In the genomic region with DNA sequence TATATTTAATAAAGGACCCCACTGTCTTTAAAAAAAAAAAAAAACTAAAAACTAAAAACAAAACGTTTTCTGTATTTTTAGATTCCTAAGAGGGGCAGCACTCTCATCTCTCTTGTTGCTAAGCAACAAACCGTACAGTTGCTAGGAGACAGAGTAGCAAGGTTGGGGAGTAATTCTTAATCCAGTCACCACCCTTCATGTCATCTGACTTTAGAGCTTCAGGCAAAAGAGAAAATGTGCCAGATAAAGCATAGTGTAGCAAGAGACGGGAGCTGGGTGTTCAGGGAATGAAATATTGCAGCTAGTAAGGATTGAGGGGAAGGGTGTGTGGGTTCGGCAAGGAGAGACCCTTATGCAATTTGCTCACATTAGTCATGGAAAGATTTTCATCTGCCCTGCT, we compare ENCODE assay signal across 12 mouse cellular contexts. TPM values are rescaled to one million over a fixed set of nuclear protein-coding genes. Genes with fewer than 3 reads are reported as not detected.
DNase-seq lines count a peak whose midpoint lies in the region; ATAC-seq and TF ChIP-seq lines count a peak whose summit lies in the region.
"Had no signal": no experiment of that assay in that cellular context is flagged by ENCODE, and none has a peak within 500 bp of the region (broad histone marks: within the 10 kb centered on the region; RNA-seq: fewer than 3 reads in every experiment).

No protein-coding gene starts in this region.

- ATAC-seq in hindbrain, embryonic 12.5 days (ENCODE audit: low FRiP score): peak; percentile 28; the same call in 1 of the 2 replicates
- ATAC-seq in neural tube, embryonic 13.5 days (ENCODE audit: low read depth): peak; percentile 57

- no peak for TF ChIP-seq CTCF in layer of hippocampus, adult 2 months (conservative IDR thresholded peaks at IDR 0.05)
- TF ChIP-seq CTCF in cortical plate, adult 2 months (IDR thresholded peaks at IDR 0.05; ENCODE audit: extremely low read depth, insufficient read depth, low read length): no peak

- peak overlapping the region; percentile 98 for H3K27ac ChIP-seq in layer of hippocampus, adult 2 months
- H3K27ac ChIP-seq in cortical plate, adult 2 months (ENCODE audit: insufficient read depth, low read length): peak overlapping the region; percentile 95
- peak overlapping the region; percentile 99 for H3K27ac ChIP-seq in hindbrain, embryonic 12.5 days
- H3K27ac ChIP-seq in neural tube, embryonic 13.5 days (replicated peaks): peak overlapping the region; percentile 98

- peak; percentile 85 for TF ChIP-seq POLR2A in cortical plate, adult 2 months (IDR thresholded peaks at IDR 0.05; ENCODE audit: extremely low read depth, insufficient read depth, low read length)

- H3K9me3 ChIP-seq in hindbrain, embryonic 12.5 days (replicated peaks): no peaks in the 10 kb centered on the region
- H3K9me3 ChIP-seq in neural tube, embryonic 13.5 days: no peaks in the 10 kb centered on the region
- H3K9me3 ChIP-seq: G1E had no signal

- H3K4me3 ChIP-seq in layer of hippocampus, adult 2 months: peak overlapping the region; percentile 50
- peak overlapping the region; percentile 10; the same call in 1 of the 2 replicates for H3K4me3 ChIP-seq in cortical plate, adult 2 months (ENCODE audit: insufficient read depth, low read length)
- H3K4me3 ChIP-seq in hindbrain, embryonic 12.5 days: no peak overlapping the region
- peak overlapping the region; percentile 18 for H3K4me3 ChIP-seq in neural tube, embryonic 13.5 days

- no peaks in the 10 kb centered on the region for H3K27me3 ChIP-seq in hindbrain, embryonic 12.5 days
- H3K27me3 ChIP-seq in neural tube, embryonic 13.5 days: no peaks in the 10 kb centered on the region

- H3K36me3 ChIP-seq in hindbrain, embryonic 12.5 days: no peaks in the 10 kb centered on the region
- H3K36me3 ChIP-seq in neural tube, embryonic 13.5 days: no peaks in the 10 kb centered on the region
- H3K36me3 ChIP-seq: G1E had no signal

- 19% methylated on average over 4 of the region's 4 CpGs for WGBS in hindbrain, embryonic 12.5 days
- WGBS in neural tube, embryonic 13.5 days: 13% methylated on average over 4 of the region's 4 CpGs

- peak overlapping the region; percentile 52 for H3K9ac ChIP-seq in hindbrain, embryonic 12.5 days
- H3K9ac ChIP-seq in neural tube, embryonic 13.5 days: peak overlapping the region; percentile 66

- intact Hi-C loops in heart, postnatal 10 days (cut with DNase I): no loop called here

- DNase-seq in layer of hippocampus, adult 2 months (ENCODE audit: low spot score in 2 of 2): peak; percentile 68 to 89
- no peak for DNase-seq in layer of hippocampus, adult 9-10 months (ENCODE audit: low spot score)
- no peak for DNase-seq in heart, postnatal 10 days
- no peak for DNase-seq in adrenal gland, postnatal 4 days (ENCODE audit: low spot score in 2 of 2)
- no peak for DNase-seq in ovary, postnatal 36 days (ENCODE audit: low spot score)
- DNase-seq: lung, postnatal 4 days had no signal

- peak overlapping the region; percentile 50 for H3K4me2 ChIP-seq in hindbrain, embryonic 12.5 days (replicated peaks)
- peak overlapping the region; percentile 52 for H3K4me2 ChIP-seq in neural tube, embryonic 13.5 days
- H3K4me2 ChIP-seq: heart, embryonic 11.5 days had no signal

- peaks cover 16% of the 10 kb centered on the region for H3K4me1 ChIP-seq in cortical plate, adult 2 months (ENCODE audit: control insufficient read depth, insufficient read depth, low read length)
- peaks cover 50% of the 10 kb centered on the region for H3K4me1 ChIP-seq in hindbrain, embryonic 12.5 days
- peaks cover 62% of the 10 kb centered on the region for H3K4me1 ChIP-seq in neural tube, embryonic 13.5 days (replicated peaks)

RNA-seq across cellular contexts. Expression of gene Tuba1a, which starts 17.6 kb away (rescaled TPM):
- total RNA-seq in layer of hippocampus, adult 2 months (2021): 100 to 1,000 TPM; 768 to 781 TPM
- polyA plus RNA-seq in cortical plate, adult 2 months (2012; rRNA removed): 1,321 and 1,512 TPM in 2 replicates
- 9,547 and 9,692 TPM in 2 replicates for polyA plus RNA-seq in hindbrain, embryonic 12.5 days (2016; fragmentation: Nextera tagmentation; extraction: Ambion mirVana)
- 13,124 and 14,228 TPM in 2 replicates for polyA plus RNA-seq in neural tube, embryonic 13.5 days (2015; fragmentation: Nextera tagmentation; extraction: Ambion mirVana)
- 100 to 1,000 TPM; 263 to 273 TPM for total RNA-seq in heart, postnatal 10 days (2021)
- total RNA-seq in adrenal gland, postnatal 4 days (2021): 100 to 1,000 TPM; 323 to 446 TPM

RNA-seq across cellular contexts. Expression of gene Gm49450, which starts 17.8 kb away (rescaled TPM):
- total RNA-seq in layer of hippocampus, adult 2 months (2021): not detected
- polyA plus RNA-seq in cortical plate, adult 2 months (2012; rRNA removed): 0.35 and 0.55 TPM in 2 replicates
- not detected in 2 replicates for polyA plus RNA-seq in hindbrain, embryonic 12.5 days (2016; fragmentation: Nextera tagmentation; extraction: Ambion mirVana)
- polyA plus RNA-seq in neural tube, embryonic 13.5 days (2015; fragmentation: Nextera tagmentation; extraction: Ambion mirVana): not detected in 2 replicates
- not detected for total RNA-seq in heart, postnatal 10 days (2021)
- total RNA-seq in adrenal gland, postnatal 4 days (2021): not detected
- total RNA-seq: G1E; layer of hippocampus, postnatal 10 days had no signal
- polyA plus RNA-seq: G1E; heart, embryonic 11.5 days had no signal

RNA-seq across cellular contexts. Expression of gene Tuba1b, which starts 36.7 kb away (rescaled TPM):
- 100 to 1,000 TPM; 466 to 491 TPM for total RNA-seq in layer of hippocampus, adult 2 months (2021)
- polyA plus RNA-seq in cortical plate, adult 2 months (2012; rRNA removed): 1,160 and 1,231 TPM in 2 replicates
- 1,219 and 1,243 TPM in 2 replicates for polyA plus RNA-seq in hindbrain, embryonic 12.5 days (2016; fragmentation: Nextera tagmentation; extraction: Ambion mirVana)
- 1,062 and 1,121 TPM in 2 replicates for polyA plus RNA-seq in neural tube, embryonic 13.5 days (2015; fragmentation: Nextera tagmentation; extraction: Ambion mirVana)
- total RNA-seq in heart, postnatal 10 days (2021): 100 to 1,000 TPM; 373 to 402 TPM
- 100 to 1,000 TPM; 512 to 526 TPM for total RNA-seq in adrenal gland, postnatal 4 days (2021)

RNA-seq across cellular contexts. Expression of gene Lmbr1l, which starts 53.1 kb away (rescaled TPM):
- 10 to 100 TPM; 17.0 to 20.6 TPM for total RNA-seq in layer of hippocampus, adult 2 months (2021)
- polyA plus RNA-seq in cortical plate, adult 2 months (2012; rRNA removed): 24.7 and 27.1 TPM in 2 replicates
- 38.4 and 39.2 TPM in 2 replicates for polyA plus RNA-seq in hindbrain, embryonic 12.5 days (2016; fragmentation: Nextera tagmentation; extraction: Ambion mirVana)
- 34.9 and 39.0 TPM in 2 replicates for polyA plus RNA-seq in neural tube, embryonic 13.5 days (2015; fragmentation: Nextera tagmentation; extraction: Ambion mirVana)
- total RNA-seq in heart, postnatal 10 days (2021): 10 to 100 TPM; 15.4 to 16.1 TPM
- total RNA-seq in adrenal gland, postnatal 4 days (2021): 10 to 100 TPM; 41.5 to 45.9 TPM

RNA-seq across cellular contexts. Expression of gene Tuba1c, which starts 58.6 kb away (rescaled TPM):
- 10 to 100 TPM; 49.6 to 51.1 TPM for total RNA-seq in layer of hippocampus, adult 2 months (2021)
- 5.5 and 7.1 TPM in 2 replicates for polyA plus RNA-seq in cortical plate, adult 2 months (2012; rRNA removed)
- polyA plus RNA-seq in hindbrain, embryonic 12.5 days (2016; fragmentation: Nextera tagmentation; extraction: Ambion mirVana): 59.6 and 72.4 TPM in 2 replicates
- polyA plus RNA-seq in neural tube, embryonic 13.5 days (2015; fragmentation: Nextera tagmentation; extraction: Ambion mirVana): 25.6 and 29.7 TPM in 2 replicates
- 10 to 100 TPM; 80.7 to 99.8 TPM for total RNA-seq in heart, postnatal 10 days (2021)
- total RNA-seq in adrenal gland, postnatal 4 days (2021): 100 to 1,000 TPM; 200 to 217 TPM

Comparison
In these comparisons a context has a peak if more than half of its experiments do, and no peak if none do; other contexts are left out.
1. DNase-seq: peak in layer of hippocampus, adult 2 months (2 of 2); none in layer of hippocampus, adult 9-10 months (single experiment), heart, postnatal 10 days (0 of 2), adrenal gland, postnatal 4 days (0 of 2) and ovary, postnatal 36 days (single experiment).
2. Peak in every context shown above with its lines, with median percentiles within 50 percentile points of each other: H3K27ac ChIP-seq.